Mouse (Mus musculus) monocyte, adult 2 months (primary cell): ENCODE measurements around the gene Arntl2.
"Not testable (repeated sequence)": the region's sequence is repeated elsewhere in the genome, so short reads cannot be mapped to it uniquely, and the experiment has no call there.

Experiments
- DNase-seq, 2 experiments: peaks; one replicate each; pipeline ENCODE4 v3.0.0; 2022; ENCODE audit warnings: low spot score in 2 of 2, low read depth in 1 of 2

Gene Arntl2

GRCm38 (mm10) chr6:146795924-146796545 is at the start of gene Arntl2:
Gene Arntl2 (plus strand): TSS chr6:146796055.
- peak in 1 of 2 experiments; percentile 9 for DNase-seq

- no peak for DNase-seq
These were observed 49.3 kb upstream of the Arntl2 start for GRCm38 (mm10) chr6:146746577-146746976.

- no peak for DNase-seq
These were observed 48.8 kb upstream of the Arntl2 start for GRCm38 (mm10) chr6:146747057-146747456.

GRCm38 (mm10) chr6:146748271-146748670 is 47.6 kb upstream of the Arntl2 start:
- DNase-seq = no peak

- no peak for DNase-seq
These were observed 44.2 kb upstream of the Arntl2 start for GRCm38 (mm10) chr6:146751671-146752070.

- DNase-seq = no peak
These were observed 43.7 kb upstream of the Arntl2 start for GRCm38 (mm10) chr6:146752178-146752577.

- DNase-seq = no peak
These were observed 43.2 kb upstream of the Arntl2 start for GRCm38 (mm10) chr6:146752612-146753011.

- DNase-seq = no peak
These were observed 42.2 kb upstream of the Arntl2 start for GRCm38 (mm10) chr6:146753560-146754160.

GRCm38 (mm10) chr6:146755136-146755535 is 40.7 kb upstream of the Arntl2 start:
- DNase-seq = no peak

GRCm38 (mm10) chr6:146755679-146756078 is 40.2 kb upstream of the Arntl2 start:
- DNase-seq = no peak

GRCm38 (mm10) chr6:146759027-146759426 is 36.8 kb upstream of the Arntl2 start:
- DNase-seq = peak in 1 of 2 experiments; percentile 6

GRCm38 (mm10) chr6:146760022-146760421 is 35.8 kb upstream of the Arntl2 start:
- no peak for DNase-seq

GRCm38 (mm10) chr6:146760736-146761135 is 35.1 kb upstream of the Arntl2 start:
- no peak for DNase-seq

GRCm38 (mm10) chr6:146762264-146762898 is 33.5 kb upstream of the Arntl2 start:
- no peak for DNase-seq

- no peak for DNase-seq
These were observed 31.3 kb upstream of the Arntl2 start for GRCm38 (mm10) chr6:146764593-146764992.

- DNase-seq = no peak
These were observed 30.6 kb upstream of the Arntl2 start for GRCm38 (mm10) chr6:146765270-146765669.

GRCm38 (mm10) chr6:146768813-146769404 is 26.9 kb upstream of the Arntl2 start:
- DNase-seq = no peak

- no peak for DNase-seq
These were observed 25.7 kb upstream of the Arntl2 start for GRCm38 (mm10) chr6:146770005-146770745.

GRCm38 (mm10) chr6:146770808-146771207 is 25.0 kb upstream of the Arntl2 start:
- DNase-seq = no peak

- DNase-seq = not testable (repeated sequence)
These were observed 20.0 kb upstream of the Arntl2 start for GRCm38 (mm10) chr6:146775864-146776263.
